Mouse (Mus musculus): Measurements from ENCODE around the gene Kif1a.

- TF ChIP-seq POLR2A (IDR thresholded peaks at IDR 0.05; ENCODE audit: low read depth, low read length) (no peak), CTCF (IDR thresholded peaks at IDR 0.05; ENCODE audit: borderline replicate concordance, insufficient read depth, low read length) (no peak)
Observed at GRCm38 (mm10) chr1:93006061-93006460, 95.7 kb downstream of the Kif1a start, which contains the start of gene Aqp12.

Data from embryonic fibroblast, embryonic 13.5 days (primary cell).